Mouse (Mus musculus): ENCODE measurements around the gene Mrpl2. TPM values are rescaled to one million over a fixed set of nuclear protein-coding genes. Genes with fewer than 3 reads are reported as not detected.

Gene Mrpl2
- polyA plus RNA-seq, 1 experiment = 151 TPM

- Histone ChIP-seq H3ac (ENCODE audit: control insufficient read depth, insufficient read length, low read depth) (no peak overlapping the region), H3K27me3 (ENCODE audit: control insufficient read depth, insufficient read depth, insufficient read length) (no peaks in the 10 kb centered on the region), H3K79me2 (ENCODE audit: control insufficient read depth, insufficient read depth) (no peaks in the 10 kb centered on the region), H3K36me3 (ENCODE audit: control insufficient read depth, insufficient read depth) (no peaks in the 10 kb centered on the region), H3K79me3 (ENCODE audit: low read depth) (no peaks in the 10 kb centered on the region), H3K4me3 (ENCODE audit: insufficient read depth, poor library complexity, severe bottlenecking) (no peak overlapping the region)
- TF ChIP-seq MAX (IDR thresholded peaks at IDR 0.05) (no peak), CEBPB (IDR thresholded peaks at IDR 0.05; ENCODE audit: low read depth) (no peak), MYOG (IDR thresholded peaks at IDR 0.05; ENCODE audit: control insufficient read depth, extremely low read depth, insufficient read length) (no peak), FOSL1 (IDR thresholded peaks at IDR 0.05; ENCODE audit: insufficient read depth, low read length, poor library complexity, severe bottlenecking) (no peak), CTCF (IDR thresholded peaks at IDR 0.05; ENCODE audit: control insufficient read depth, insufficient read depth, insufficient read length) (no peak), USF1 (IDR thresholded peaks at IDR 0.05; ENCODE audit: low read depth) (no peak), MYOD1 (IDR thresholded peaks at IDR 0.05; ENCODE audit: control insufficient read depth, insufficient read length, low read depth) (no peak)
Observed at GRCm38 (mm10) chr17:46603229-46603628, 42.8 kb upstream of the Mrpl2 start.

DNA sequence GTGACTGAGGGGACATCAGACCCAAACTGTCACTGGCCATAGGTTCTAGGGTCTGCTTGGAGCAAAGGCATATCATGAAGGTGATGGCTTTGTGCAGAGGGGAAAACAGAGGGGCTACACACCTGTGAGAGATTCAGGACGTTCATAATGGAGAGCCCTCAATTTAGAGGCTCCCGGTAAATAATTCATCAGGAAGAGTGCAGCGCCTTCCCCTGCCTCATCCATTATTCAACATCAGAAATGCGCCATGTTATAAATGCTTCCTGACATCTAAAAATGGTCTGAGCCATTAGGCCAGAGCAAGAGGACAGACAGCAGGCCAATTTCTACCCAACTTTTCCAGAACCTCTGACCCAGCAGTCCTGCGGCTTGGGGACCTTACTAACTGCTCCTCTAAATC is 40.9 kb upstream of the Mrpl2 start:
- Histone ChIP-seq H3K4me3 (ENCODE audit: insufficient read depth, poor library complexity, severe bottlenecking) (no peak overlapping the region), H3K36me3 (ENCODE audit: control insufficient read depth, insufficient read depth) (no peaks in the 10 kb centered on the region), H3K27me3 (ENCODE audit: control insufficient read depth, insufficient read depth, insufficient read length) (no peaks in the 10 kb centered on the region), H3K79me3 (ENCODE audit: low read depth) (no peaks in the 10 kb centered on the region), H3K79me2 (ENCODE audit: control insufficient read depth, insufficient read depth) (no peaks in the 10 kb centered on the region), H3ac (ENCODE audit: control insufficient read depth, insufficient read length, low read depth) (no peak overlapping the region)
- no peak for TF ChIP-seq USF1 (IDR thresholded peaks at IDR 0.05; ENCODE audit: low read depth)
- TF ChIP-seq MYOG (IDR thresholded peaks at IDR 0.05; ENCODE audit: control insufficient read depth, extremely low read depth, insufficient read length) = no peak
- no peak for TF ChIP-seq FOSL1 (IDR thresholded peaks at IDR 0.05; ENCODE audit: insufficient read depth, low read length, poor library complexity, severe bottlenecking)
- TF ChIP-seq MYOD1 (IDR thresholded peaks at IDR 0.05; ENCODE audit: control insufficient read depth, insufficient read length, low read depth) = no peak
- no peak for TF ChIP-seq CEBPB (IDR thresholded peaks at IDR 0.05; ENCODE audit: low read depth)
- TF ChIP-seq CTCF (IDR thresholded peaks at IDR 0.05; ENCODE audit: control insufficient read depth, insufficient read depth, insufficient read length) = no peak
- TF ChIP-seq MAX (IDR thresholded peaks at IDR 0.05) = no peak

DNA sequence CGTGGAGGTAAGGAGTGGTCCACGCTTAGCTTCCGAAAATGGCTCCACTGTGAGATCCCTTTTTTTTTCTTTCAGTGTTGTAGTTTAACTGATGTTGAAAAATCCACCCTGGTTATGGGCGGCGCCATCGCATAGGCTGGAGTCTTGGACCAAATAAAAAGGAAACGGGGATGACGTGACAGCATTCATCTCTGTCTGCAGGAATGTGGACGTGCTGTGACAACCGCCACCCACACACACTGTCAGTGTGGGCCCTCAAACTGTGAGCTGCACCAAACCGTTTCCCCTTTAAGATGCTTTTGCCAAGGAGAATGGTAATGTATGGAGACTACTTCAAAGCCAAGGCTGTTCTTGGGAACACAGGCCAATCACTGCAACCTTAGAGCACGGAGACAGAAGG is 40.0 kb upstream of the Mrpl2 start:
- no peak overlapping the region for H3K4me3 ChIP-seq (ENCODE audit: insufficient read depth, poor library complexity, severe bottlenecking)
- TF ChIP-seq MAX (IDR thresholded peaks at IDR 0.05) (no peak), MYOG (IDR thresholded peaks at IDR 0.05; ENCODE audit: control insufficient read depth, extremely low read depth, insufficient read length) (no peak), CTCF (IDR thresholded peaks at IDR 0.05; ENCODE audit: control insufficient read depth, insufficient read depth, insufficient read length) (no peak), CEBPB (IDR thresholded peaks at IDR 0.05; ENCODE audit: low read depth) (no peak), MYOD1 (IDR thresholded peaks at IDR 0.05; ENCODE audit: control insufficient read depth, insufficient read length, low read depth) (no peak), USF1 (IDR thresholded peaks at IDR 0.05; ENCODE audit: low read depth) (no peak), FOSL1 (IDR thresholded peaks at IDR 0.05; ENCODE audit: insufficient read depth, low read length, poor library complexity, severe bottlenecking) (no peak)
- no peaks in the 10 kb centered on the region for H3K27me3 ChIP-seq (ENCODE audit: control insufficient read depth, insufficient read depth, insufficient read length)
- no peak overlapping the region for H3ac ChIP-seq (ENCODE audit: control insufficient read depth, insufficient read length, low read depth)
- no peaks in the 10 kb centered on the region for H3K79me3 ChIP-seq (ENCODE audit: low read depth)
- no peaks in the 10 kb centered on the region for H3K36me3 ChIP-seq (ENCODE audit: control insufficient read depth, insufficient read depth)
- no peaks in the 10 kb centered on the region for H3K79me2 ChIP-seq (ENCODE audit: control insufficient read depth, insufficient read depth)

DNA sequence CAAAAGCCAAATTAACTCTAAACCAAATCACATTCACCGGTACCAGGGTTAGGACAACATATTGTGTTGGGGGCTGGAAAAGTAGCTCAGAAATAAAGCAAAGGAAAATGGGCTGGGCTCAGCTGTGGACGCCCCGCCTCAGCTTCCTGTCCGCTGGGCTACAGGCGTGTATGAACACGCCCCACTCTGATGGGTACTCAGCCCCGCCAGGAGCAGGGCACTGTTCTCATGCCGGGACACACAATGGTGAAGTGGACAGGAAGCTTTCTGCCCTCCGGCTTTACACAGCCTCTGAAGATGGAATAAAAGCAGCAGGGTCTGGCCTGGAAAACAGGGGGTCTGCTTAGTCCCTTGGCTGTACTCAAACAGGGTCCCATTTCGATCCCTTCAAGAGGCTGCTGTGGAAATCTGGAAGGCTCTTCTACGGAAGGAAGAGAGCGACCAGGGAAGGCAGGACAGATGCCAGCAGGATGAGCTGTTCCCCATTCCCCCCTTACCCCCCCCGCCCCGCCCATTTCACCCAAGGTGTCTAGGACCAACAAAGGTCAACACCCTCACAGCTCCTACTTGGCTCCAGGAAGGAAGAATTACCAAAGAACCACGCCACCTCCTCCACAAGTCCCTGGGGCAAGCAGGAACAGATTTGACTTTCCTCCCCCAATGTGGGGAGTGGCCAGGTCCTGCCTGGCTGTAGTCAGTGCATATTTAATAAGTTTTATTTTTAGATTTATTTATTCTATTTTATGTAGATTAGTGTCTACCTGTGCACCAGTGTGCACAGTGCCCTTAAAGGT is 36.1 kb upstream of the Mrpl2 start:
- no peak overlapping the region for H3ac ChIP-seq (ENCODE audit: control insufficient read depth, insufficient read length, low read depth)
- H3K27me3 ChIP-seq (ENCODE audit: control insufficient read depth, insufficient read depth, insufficient read length) = no peaks in the 10 kb centered on the region
- H3K4me3 ChIP-seq (ENCODE audit: insufficient read depth, poor library complexity, severe bottlenecking) = no peak overlapping the region
- no peaks in the 10 kb centered on the region for H3K79me3 ChIP-seq (ENCODE audit: low read depth)
- no peaks in the 10 kb centered on the region for H3K79me2 ChIP-seq (ENCODE audit: control insufficient read depth, insufficient read depth)
- H3K36me3 ChIP-seq (ENCODE audit: control insufficient read depth, insufficient read depth) = no peaks in the 10 kb centered on the region
- no peak for TF ChIP-seq FOSL1 (IDR thresholded peaks at IDR 0.05; ENCODE audit: insufficient read depth, low read length, poor library complexity, severe bottlenecking)
- TF ChIP-seq CEBPB (IDR thresholded peaks at IDR 0.05; ENCODE audit: low read depth) = no peak
- TF ChIP-seq USF1 (IDR thresholded peaks at IDR 0.05; ENCODE audit: low read depth) = no peak
- no peak for TF ChIP-seq MYOD1 (IDR thresholded peaks at IDR 0.05; ENCODE audit: control insufficient read depth, insufficient read length, low read depth)
- TF ChIP-seq MYOG (IDR thresholded peaks at IDR 0.05; ENCODE audit: control insufficient read depth, extremely low read depth, insufficient read length) = no peak
- TF ChIP-seq MAX (IDR thresholded peaks at IDR 0.05) = no peak
- no peak for TF ChIP-seq CTCF (IDR thresholded peaks at IDR 0.05; ENCODE audit: control insufficient read depth, insufficient read depth, insufficient read length)

DNA sequence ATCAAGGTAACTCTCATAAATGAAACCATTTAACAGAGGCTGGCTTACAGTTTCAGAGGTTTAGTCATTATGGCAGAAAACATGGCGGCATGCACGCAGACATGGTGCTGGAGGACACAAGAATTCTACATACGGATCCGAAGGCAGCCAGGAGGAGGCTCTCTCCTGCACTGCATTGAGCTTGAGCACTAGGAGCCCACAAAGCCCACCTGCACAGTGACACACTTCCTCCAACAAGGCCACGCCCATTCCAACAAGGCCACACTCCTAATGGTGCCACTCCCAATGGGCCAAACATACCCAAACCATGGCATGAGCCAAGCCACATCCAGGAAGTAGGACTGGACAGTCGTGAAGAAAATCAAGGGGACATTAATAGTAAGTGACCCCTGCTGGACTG is 34.7 kb upstream of the Mrpl2 start:
- no peaks in the 10 kb centered on the region for H3K36me3 ChIP-seq (ENCODE audit: control insufficient read depth, insufficient read depth)
- no peaks in the 10 kb centered on the region for H3K27me3 ChIP-seq (ENCODE audit: control insufficient read depth, insufficient read depth, insufficient read length)
- H3K79me3 ChIP-seq (ENCODE audit: low read depth) = no peaks in the 10 kb centered on the region
- H3ac ChIP-seq (ENCODE audit: control insufficient read depth, insufficient read length, low read depth) = no peak overlapping the region
- no peak overlapping the region for H3K4me3 ChIP-seq (ENCODE audit: insufficient read depth, poor library complexity, severe bottlenecking)
- H3K79me2 ChIP-seq (ENCODE audit: control insufficient read depth, insufficient read depth) = no peaks in the 10 kb centered on the region
- TF ChIP-seq CEBPB (IDR thresholded peaks at IDR 0.05; ENCODE audit: low read depth) (no peak), CTCF (IDR thresholded peaks at IDR 0.05; ENCODE audit: control insufficient read depth, insufficient read depth, insufficient read length) (no peak), FOSL1 (IDR thresholded peaks at IDR 0.05; ENCODE audit: insufficient read depth, low read length, poor library complexity, severe bottlenecking) (no peak), MYOG (IDR thresholded peaks at IDR 0.05; ENCODE audit: control insufficient read depth, extremely low read depth, insufficient read length) (no peak), MYOD1 (IDR thresholded peaks at IDR 0.05; ENCODE audit: control insufficient read depth, insufficient read length, low read depth) (no peak), USF1 (IDR thresholded peaks at IDR 0.05; ENCODE audit: low read depth) (no peak), MAX (IDR thresholded peaks at IDR 0.05) (no peak)
